Mouse (Mus musculus) olfactory bulb, adult 2 months (tissue): ENCODE measurements around the gene Nacc2.

Source experiments
- CTCF ChIP-seq: fragments of 200-500 bp; IDR thresholded peaks from 2 replicates; pipeline ENCODE4 v1.5.1; 2012; ENCODE audit warnings: low read depth, mild to moderate bottlenecking, low read length, moderate library complexity; ENCODE audit not compliant: insufficient read depth
- POLR2A ChIP-seq: fragments of 200-500 bp; IDR thresholded peaks from 2 replicates; pipeline ENCODE4 v1.6.1; 2012; ENCODE audit warnings: mild to moderate bottlenecking, low read depth, low read length, moderate library complexity; ENCODE audit not compliant: insufficient read depth

DNA sequence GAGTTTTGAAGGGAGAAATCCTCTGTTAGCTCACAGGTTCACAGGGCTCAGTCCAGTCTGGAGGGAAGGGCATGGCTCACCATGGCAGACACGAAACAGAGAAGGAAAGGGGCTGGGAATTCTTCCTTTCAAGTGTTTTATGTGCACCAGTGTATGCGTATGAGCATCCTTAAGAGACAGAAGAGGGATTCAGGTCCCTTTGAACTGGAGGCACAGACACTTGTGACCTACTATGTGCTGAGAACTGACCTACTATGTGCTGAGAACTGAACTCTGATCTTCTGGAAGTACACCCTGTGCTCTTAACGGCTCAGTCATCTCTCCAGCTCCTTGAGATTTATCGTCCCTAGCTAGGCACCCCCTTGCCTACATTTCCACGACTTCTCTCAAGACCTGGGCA, 48.5 kb downstream of the Nacc2 start:
- TF ChIP-seq CTCF (no peak), POLR2A (no peak)
